Mouse (Mus musculus) layer of hippocampus, postnatal 25 days (tissue): ENCODE data around the gene Vegfa. TPM values are rescaled to one million over a fixed set of nuclear protein-coding genes. Genes with fewer than 3 reads are reported as not detected.

ENCODE experiments used
- DNase-seq, 2 experiments: peaks; one replicate each; pipeline ENCODE4 v3.0.0; 2022; ENCODE audit warnings: mixed read lengths in 2 of 2, low spot score in 1 of 2; ENCODE audit errors: extremely low spot score in 1 of 2
- total RNA-seq, 2 experiments: library from RNA; stranded (reverse); gene quantifications; 2 replicates each; pipeline ENCODE4 v1.2.3; 2021

Vegfa gene
- total RNA-seq, 2 experiments from 2014 or later: 56.3 to 62.8 TPM

DNA sequence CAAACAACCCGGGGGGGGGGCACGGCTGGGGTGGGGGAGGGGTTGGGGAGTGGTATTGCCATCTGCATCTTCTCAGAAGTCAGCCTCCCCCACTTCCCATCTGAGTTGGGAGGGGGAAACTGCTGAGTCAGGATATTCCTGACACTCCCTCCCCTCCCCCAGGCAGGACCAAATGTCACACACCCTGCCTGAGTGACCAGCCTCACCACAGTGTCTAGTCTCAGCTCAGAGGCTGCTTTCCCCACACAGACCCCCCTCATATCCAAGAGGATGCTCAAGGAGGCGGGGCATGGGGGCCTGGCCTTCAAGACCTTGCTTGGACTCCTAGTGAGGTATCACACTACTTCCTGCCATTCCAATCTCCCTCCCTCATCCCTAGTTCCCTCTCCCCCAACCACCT, 20.0 kb upstream of the Vegfa start:
- no peak for DNase-seq

DNA sequence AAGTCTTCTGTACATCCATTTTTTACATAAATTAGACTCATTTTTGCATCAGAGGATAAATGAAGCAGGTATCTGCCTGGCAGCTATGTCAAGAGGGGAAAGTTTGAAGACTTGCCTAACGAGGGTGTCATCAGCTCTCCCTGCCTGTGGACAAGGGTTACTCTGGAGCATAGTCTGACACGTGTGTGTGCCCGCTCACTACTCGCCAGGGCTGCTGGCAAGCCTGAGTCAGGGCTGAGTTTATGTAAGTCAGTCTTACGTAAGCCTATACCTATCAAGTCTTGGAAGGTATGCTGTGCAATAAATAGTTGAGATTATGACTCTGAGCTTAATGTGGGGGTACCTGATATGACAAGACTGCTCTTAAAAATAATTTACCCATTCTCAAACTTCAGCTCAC, 19.2 kb upstream of the Vegfa start:
- no peak for DNase-seq

DNA sequence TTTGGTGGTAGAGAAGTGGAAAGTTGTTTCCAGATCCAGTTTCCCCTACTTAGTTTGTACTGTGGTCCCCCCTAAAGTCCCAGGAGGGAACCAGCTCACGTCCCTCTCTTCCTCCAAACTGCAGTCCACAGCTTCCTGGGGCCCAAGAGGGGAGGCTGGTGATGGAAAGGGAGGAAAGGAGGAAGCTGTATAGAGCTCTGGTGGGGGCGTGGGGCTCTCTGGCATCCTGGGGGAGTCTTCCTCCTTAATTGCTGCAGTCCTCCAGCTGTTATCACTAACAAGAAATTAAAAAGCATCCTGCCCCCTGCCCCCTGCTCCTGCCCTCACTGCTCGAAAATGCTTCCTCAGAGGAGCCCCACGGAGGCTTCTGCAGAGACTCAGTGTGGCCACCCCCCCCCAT, 17.4 kb upstream of the Vegfa start:
- no peak for DNase-seq

DNA sequence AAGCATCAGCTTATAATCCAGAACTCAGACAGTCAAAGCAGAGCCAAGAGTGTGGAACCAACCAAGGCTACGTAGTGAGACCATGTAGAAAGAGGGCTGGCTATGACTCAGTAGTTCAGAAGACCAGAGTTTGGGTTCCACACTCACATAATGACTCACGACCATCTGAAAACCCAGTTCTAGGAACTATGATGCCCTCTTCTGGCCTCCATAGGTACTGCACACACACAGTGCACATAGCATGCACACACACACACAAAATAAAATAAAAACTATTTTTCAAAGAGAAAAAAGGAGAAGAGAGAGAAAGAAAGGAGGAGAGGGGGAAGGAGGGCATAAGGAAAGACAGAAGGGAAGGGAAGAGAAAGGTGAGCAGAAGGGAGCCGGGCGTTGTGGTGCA, 16.0 kb upstream of the Vegfa start:
- DNase-seq: no peak

DNA sequence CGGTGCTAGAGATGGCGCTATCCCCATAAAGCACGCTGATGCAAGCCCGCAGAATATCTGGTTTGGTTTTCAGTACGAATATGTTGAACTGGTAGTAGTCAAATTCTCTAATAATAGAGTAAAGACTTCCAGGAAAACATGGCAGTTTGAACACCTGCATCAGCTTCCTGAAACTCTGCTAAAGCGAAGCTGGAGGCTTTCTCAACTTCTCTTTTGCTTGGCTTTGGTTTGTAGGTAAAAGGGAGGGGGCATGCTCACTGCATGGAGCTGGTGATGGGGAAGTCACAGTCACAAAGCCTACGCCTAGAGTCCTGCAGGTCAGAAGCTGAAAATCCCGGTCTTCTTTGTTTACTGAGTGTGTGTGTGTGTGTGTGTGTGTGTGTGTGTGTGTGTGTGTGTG, 13.6 kb upstream of the Vegfa start:
- DNase-seq: no peak

DNA sequence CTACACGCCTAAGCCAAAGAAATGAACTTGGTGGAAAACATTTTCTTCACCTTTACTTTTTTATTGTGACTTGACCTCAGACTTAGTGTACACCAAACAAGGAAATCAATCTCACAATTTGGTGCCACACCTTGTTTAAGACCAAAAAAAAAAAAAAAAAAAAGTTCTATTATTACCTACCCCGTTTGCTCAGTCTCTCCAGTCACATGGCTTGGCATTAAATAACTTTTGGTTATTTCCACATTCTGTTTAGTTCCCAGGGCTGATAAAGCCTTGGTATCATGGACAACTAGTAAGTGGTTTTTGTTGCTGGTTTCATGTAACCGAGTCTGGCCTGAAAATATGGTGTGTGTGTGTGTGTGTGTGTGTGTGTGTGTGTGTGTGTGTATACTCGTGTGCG, 12.8 kb upstream of the Vegfa start:
- no peak for DNase-seq

DNA sequence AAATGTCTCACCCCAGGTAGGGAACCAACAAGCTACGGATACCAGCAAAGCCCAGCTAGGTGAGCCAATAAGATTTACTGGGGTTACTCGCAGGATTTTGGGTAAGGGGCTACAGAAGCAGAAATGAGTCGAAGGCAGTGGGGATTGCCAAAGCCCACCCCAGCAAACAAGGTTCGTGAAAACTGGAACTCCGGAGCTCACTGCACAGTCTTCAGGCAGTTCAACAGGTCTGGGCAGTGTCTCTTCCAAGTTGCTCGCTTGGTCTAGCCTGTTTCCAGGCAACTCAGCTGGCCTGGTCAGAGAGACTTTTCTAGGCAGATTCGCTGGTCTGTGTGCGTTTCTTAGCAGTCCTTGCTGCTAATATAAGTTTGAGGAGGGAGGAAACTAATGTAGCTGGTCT, 10.0 kb upstream of the Vegfa start:
- DNase-seq: no peak

DNA sequence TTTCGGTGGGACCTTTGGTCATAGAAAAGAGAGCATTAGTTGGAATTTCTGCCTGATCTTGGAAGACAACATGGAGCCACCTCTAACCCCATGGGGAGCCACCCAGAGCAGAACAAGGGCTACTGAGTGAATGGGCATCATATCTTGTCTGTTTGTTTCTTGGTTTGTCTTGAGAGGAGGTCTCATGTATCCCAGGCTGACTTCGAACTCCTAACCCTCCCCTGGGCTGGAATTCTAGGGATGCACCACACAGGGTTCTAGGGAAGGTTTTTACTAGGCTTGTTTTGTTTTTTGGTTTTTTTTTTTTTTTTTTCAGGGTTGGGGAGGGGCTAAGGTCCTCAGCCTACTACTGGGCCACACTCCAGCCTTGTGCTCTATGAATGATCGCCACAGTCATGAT, 9.5 kb upstream of the Vegfa start:
- DNase-seq: no peak

DNA sequence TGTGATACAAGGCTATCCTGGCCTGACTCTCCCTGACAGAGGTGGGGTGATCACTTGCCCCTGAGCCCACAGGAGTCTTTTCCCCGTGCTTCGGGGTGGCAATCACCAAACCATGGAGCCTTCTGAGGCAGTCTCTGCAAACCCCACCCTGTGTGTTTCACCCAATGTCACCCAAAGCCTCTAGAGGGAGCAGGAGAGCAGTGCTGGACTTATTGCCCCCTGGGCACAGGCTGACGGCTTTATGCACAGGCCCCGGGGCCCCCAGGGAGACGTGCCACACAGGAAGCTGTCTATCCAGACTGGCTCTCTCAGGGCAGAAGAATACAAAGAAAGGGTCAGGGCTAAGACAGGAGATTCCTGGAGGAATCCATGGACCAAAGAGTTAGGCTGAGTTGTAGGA, 9.1 kb upstream of the Vegfa start:
- peak in 1 of 2 experiments; percentile 24 for DNase-seq

DNA sequence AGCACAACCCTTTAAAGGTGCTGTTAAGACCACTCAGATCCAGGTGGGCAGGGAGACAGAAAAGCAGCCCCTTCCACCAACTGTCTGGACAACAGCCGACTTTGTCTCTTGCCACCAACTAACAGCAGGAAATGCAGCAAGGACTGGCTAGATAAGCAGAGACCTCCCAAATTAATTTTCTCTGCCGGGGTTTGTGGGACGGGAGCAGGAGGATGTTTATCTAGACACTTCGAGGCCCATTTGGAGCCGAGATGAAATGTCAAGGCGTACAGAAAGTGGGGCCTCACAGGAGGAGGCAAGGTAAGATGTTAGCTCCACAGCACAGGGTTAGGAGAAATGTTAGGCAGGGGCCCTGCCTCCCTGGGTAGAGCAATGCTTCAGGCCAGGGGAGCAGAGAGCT, 8.4 kb upstream of the Vegfa start:
- no peak for DNase-seq

DNA sequence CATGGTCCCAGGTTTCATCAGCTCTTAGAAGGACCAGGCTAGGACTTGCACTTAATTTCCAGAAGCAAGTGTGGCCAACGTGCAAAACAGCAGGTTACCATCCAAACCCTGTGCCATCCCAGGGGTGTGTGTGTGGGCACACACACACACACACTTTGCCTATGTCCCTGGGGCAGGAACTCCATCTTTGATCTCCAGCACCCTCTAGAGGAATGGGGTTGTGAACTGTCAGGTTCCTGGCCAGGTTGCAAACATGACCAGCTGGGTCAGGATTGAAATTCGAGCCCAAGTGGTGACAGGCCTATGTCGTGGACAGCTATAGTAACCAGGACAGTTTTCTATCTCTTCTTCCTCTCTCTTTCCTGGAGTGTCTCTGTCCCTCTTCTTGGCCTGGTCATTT, 6.7 kb upstream of the Vegfa start:
- no peak for DNase-seq

DNA sequence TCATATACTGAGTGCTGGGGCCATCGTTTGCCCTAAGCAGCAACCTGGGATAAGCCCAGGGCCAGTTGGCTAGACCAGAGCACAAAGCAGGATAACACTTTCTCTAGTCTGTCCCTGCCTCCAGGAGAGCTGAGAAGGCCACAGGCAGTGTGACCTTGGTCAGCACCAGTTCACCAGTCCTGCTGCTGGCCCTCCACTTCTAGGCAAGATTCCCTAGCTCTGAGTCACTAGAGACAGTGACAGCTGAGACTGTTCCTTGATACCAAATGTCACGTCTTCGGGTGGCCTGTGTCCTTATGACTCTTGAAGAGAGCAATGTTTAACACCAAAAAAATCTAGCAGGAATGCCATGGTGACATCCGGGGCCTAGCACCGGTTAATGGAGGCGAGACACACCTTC, 4.2 kb upstream of the Vegfa start:
- DNase-seq: no peak

DNA sequence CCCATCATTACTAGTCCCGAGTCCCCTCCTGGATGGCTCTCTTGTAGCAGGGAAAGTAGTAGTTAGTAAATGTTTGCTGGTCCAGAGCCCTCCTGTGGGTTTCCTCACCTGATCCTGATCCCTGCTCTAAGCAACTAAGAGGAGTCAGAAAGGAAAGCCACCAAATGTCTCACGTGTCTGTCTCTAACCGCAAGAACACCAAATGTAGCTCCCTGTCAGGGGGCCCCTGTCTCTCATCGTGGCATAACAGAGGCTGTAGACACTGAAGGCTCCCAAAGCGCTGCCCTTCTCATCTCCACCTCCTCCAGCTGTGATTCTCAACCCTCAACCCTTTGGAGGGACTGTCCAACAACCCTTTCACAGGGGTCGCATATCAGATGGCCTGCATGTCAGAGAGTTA, 1.9 kb upstream of the Vegfa start:
- DNase-seq: no peak

DNA sequence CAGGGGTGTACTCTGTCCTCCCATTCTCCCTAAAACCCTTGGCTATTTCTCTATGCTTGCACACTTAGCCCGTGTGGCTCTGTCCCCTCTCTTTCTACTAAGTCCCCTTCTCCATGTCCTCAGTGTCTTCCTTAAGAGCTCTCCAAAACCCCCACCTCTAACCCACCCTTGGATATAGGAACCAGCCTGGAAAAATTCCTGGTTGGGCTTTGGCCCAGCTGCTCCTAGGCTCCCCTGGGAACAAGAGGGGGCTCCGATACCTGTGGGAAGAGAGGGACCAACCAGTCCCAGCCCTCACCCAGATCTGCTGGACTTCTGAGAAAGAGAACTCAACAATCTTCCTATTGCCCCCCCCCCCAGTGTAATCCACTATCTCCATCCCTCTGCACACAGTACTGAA, 1.4 kb upstream of the Vegfa start:
- DNase-seq: no peak

DNA sequence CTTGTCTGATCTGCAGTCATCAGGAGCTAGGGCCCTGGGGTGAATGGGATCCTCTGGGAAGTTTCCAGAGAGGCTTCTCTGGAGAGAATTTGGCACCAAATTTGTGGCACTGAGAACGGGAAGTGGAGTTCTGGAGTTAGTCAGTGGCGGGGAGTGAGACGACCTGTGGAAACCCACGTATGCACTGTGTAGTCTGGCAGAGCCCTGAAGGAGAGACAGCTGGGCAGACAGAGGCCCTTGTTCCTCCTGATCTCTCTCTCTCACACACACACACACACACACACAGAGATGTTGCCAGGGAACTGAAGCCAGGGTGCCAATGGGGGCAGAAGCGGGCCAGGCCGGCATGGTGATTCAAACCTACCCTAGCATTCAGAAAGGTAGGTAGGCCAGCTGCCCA, 953 bp upstream of the Vegfa start:
- DNase-seq: no peak

DNA sequence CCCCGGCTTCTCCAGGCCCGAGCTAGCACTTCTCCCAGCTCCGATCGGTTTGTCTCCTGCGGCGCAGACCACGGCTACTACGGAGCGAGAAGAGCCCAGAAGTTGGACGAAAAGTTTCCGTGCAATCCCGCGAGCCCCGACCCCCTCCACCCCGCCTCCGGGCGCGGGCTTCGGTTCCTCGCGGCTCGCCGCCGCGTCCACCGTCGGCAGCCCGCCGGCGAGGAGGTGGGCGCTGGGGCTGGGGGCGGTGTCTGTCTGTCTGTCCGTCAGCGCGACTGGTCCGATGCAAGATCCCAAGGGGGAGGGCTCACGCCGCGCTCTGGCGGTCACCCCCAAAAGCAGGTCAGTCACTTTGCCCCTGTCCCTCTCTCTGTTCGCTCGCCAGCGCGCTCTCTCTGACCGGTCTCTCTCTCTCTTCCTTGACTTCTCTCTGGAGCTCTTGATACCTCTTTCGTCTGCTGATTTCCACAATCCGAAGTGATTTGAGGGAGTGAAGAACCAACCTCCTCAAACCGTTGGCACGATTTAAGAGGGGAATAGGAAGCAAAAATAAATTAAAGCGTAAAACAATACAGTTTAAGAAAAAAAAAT, 453 bp downstream of the Vegfa start:
- peak; percentile 44 to 45 for DNase-seq

DNA sequence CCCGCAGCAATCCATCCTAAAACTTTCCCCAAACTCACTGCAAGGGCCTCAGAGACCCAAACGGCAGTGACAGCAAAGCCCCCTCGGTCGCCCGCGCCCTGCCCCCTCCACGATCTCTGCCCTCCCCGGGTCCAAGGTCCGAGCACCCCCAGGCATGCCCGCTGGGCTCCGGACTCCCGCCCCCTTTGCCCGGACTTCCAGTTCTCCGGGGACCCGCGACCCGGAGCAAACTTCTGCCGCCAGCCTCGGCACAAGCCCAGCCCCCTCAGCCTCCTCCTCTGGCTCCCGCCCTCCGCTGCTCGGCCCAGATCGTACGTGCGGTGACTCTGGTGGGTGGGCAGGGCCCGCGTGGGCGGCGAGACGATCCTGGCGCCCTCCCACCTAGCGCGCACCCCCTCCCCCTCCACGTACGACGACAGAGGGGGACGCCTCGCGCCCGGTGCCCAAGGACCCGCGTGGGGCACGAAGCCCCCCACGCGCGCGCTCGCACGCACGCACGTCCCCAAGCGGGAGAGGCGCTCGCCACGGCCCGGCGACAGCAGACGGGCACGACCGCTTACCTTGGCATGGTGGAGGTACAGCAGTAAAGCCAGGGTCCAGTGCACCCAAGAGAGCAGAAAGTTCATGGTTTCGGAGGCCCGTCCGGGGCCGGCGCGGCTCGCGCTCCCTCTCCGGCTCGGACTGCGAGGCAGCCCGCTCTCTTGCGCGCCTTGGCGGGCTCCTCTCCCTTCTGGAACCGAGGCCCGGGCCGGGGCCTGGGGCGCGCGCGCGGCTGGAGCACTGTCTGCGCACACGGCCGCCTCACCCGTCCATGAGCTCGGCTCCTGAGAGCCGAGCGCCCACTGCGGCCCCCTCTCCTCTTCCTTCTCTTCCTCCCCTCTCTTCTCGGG, 1.2 kb downstream of the Vegfa start:
- peak; percentile 43 to 47 for DNase-seq

DNA sequence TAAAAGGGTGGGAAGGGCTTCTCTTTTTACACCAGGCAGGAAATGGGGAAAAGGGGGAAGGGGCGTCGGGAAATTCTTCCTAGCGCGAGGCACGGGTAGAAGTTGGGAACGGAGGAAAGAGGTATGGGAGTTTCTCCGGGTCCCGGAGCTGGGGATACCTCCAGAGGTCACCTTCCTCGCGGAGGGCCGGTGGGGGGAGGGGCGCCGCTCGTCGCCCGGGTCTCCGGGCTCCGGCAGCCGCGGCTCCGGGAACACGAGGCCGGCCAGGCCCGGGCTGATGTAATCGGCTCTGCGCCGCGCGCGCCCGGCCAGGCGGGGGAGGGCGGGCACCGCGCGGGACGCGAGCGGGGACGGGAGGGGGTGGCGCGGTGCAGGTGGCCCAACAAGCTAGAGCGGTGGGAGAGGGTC, 1.8 kb downstream of the Vegfa start:
- DNase-seq: peak in 1 of 2 experiments; percentile 33

DNA sequence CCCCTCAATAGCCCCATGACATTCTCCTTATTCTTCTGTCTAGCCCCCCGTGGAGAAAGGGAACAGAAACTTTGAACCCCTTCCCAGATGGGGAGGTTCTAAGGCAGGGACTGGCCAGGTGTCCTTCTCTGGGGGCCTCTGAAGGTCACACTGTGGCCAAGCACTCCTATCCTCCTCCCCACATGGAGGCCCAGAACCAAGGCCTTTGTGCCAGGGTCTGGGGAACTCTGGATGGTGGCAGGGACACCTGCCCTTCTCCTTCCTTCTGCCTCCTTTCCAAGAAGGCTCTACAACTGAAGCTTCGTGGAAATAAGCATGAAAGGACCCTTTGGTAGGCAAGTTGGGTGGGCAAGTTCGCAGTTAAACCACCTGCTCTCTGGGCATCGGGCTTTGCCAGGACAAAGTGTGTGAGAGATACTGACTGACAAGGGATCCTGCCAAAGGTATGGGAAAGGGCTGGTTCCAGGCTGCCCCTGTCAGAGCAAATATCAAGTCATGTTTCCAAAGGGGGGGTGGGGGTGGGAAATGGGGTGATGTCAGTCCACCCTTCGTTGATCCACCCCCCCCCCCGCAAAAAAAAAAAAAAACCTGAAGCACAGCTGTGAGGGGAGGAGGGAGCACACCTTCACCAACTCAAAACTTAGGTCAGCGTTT, 2.5 kb downstream of the Vegfa start:
- DNase-seq: no peak

DNA sequence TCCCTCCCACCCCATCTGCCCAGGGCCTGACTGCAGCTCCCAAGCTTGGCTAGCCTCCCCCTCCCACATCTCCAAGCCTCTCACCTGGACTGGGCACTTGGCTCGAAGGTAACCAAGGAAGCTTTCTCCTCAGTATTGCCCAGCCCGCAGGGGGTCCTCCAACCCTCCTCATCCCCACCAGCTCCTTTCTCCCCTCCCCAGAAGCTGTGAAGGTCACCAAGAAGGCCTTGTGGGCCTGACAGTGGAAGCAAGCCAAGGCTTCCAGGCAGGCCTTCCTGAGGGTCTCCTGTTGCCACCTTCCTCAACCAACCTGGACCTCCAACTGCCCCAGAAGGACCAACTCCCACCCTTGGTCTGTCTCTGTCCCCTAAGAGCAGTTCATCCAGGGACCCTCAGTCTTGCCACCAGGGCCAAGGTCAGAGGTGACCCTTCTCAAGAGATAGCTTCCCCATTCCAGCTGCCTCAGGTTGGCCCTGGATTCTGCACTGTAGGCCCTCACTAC, 3.1 kb downstream of the Vegfa start:
- no peak for DNase-seq

DNA sequence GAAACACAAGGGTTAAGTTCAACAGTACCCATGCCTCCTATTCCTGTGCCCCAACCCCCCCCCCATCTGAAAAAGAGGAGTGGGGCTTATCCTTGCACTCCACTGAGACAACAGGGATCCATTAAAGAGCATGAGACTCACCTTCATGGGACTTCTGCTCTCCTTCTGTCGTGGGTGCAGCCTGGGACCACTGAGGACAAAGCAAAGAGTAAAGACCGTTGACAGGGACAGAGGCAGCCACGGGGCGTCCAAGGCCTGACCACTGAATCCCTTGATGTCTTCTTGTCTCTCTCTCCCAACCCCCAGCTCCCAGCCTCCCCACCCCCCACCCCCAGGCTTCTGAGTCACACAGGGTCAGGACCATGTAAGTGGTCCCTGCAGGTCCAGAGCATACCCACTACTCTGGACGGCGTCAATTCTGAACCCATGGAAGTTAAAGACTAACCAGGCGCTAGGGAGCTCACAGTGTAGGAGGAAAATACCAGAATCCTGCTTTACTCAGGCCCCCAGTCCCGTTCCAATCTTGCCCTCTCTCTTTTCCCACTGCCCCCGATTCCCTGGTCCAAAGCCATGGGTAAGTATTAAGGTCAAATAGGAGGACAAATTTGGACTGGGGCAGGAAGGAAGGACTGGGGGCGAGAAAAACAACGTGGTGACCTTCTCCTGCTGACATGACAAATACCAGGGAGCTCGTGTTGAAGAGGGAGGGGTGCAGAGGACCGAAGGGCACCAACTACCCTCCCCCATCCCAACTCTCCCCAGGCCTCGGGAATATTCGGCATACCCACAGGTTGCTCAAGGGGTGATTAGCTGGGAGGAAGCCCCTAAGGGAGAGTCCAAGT, 3.7 kb downstream of the Vegfa start:
- DNase-seq: no peak
